Mouse (Mus musculus): ENCODE results near the gene Ptgs1.

GRCm38 (mm10) chr2:36220891-36221290 is 9.3 kb upstream of the Ptgs1 start:
- TF ChIP-seq CTCF (IDR thresholded peaks at IDR 0.05; ENCODE audit: borderline replicate concordance, insufficient read depth, low read depth, low read length) (no peak), POLR2A (IDR thresholded peaks at IDR 0.05; ENCODE audit: borderline replicate concordance, insufficient read depth, low read length) (no peak)
